Mouse (Mus musculus): ENCODE data around the gene Gm4787.
"Not testable (repeated sequence)": the region's sequence is repeated elsewhere in the genome, so short reads cannot be mapped to it uniquely, and the experiment has no call there.

Gene Gm4787

GRCm38 (mm10) chr12:81379364-81379763 lies at the start of gene Gm4787:
Gene Gm4787 (minus strand): TSS chr12:81379464.
- not testable (repeated sequence) for DNase-seq (ENCODE audit: low read depth, low spot score)

GRCm38 (mm10) chr12:81421846-81422245 lies 42.6 kb upstream of the Gm4787 start, which contains the start of gene Adam4:
Gene Adam4 (minus strand): TSS chr12:81421946.
- DNase-seq (ENCODE audit: low read depth, low spot score), result no peak

- no peak for DNase-seq (ENCODE audit: low read depth, low spot score)
These were observed 33.9 kb upstream of the Gm4787 start for GRCm38 (mm10) chr12:81413211-81413610.

- DNase-seq (ENCODE audit: low read depth, low spot score), result peak; percentile 77
These were observed 29.7 kb upstream of the Gm4787 start for GRCm38 (mm10) chr12:81408966-81409365.

GRCm38 (mm10) chr12:81402187-81402586 lies 22.9 kb upstream of the Gm4787 start:
- DNase-seq (ENCODE audit: low read depth, low spot score), result peak; percentile 76

- no peak for DNase-seq (ENCODE audit: low read depth, low spot score)
These were observed 45.4 kb downstream of the Gm4787 start for GRCm38 (mm10) chr12:81333841-81334240.

GRCm38 (mm10) chr12:81332875-81333421 lies 46.3 kb downstream of the Gm4787 start, which contains the start of gene Slc8a3:
Gene Slc8a3 (minus strand): TSS chr12:81333180.
- DNase-seq (ENCODE audit: low read depth, low spot score), result no peak

- DNase-seq (ENCODE audit: low read depth, low spot score), result no peak
These were observed 47.1 kb downstream of the Gm4787 start for GRCm38 (mm10) chr12:81331937-81332874.

GRCm38 (mm10) chr12:81331046-81331638 lies 48.1 kb downstream of the Gm4787 start:
- no peak for DNase-seq (ENCODE audit: low read depth, low spot score)

Measured in 3T3-L1 (cell line).